Mouse (Mus musculus) stomach, postnatal 0 days (tissue): Measurements from ENCODE around the gene Fam173b.

ENCODE experiments used
- CTCF ChIP-seq: IDR thresholded peaks from 2 replicates; pipeline ENCODE4 v1.5.1; 2016; ENCODE audit warnings: antibody characterized with exemption, low read depth, mild to moderate bottlenecking, moderate library complexity
- EP300 ChIP-seq: optimal IDR thresholded peaks from 2 replicates; pipeline ENCODE3; 2016; ENCODE audit warnings: antibody characterized with exemption

DNA sequence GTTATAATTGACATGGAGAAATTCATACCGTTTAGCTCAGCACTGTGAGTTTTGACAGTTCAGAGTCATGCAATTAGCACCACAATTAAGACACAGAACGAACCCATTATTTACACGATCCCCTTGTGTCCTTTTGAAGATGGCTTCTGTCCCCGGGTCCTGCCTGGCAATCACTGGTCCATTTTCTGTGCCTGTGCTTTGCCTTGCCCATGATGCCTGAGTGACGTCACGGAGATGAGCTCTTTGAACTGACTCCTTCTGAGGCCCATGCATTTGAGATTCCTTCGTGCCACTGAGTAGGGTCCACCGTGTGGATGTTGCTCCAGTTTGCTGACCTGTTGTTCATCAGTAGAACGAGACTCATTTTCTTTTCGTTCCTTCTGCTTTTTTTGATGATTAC is 26.5 kb downstream of the Fam173b start:
- TF ChIP-seq CTCF (no peak), EP300 (no peak)
